Mouse (Mus musculus): ENCODE results near the gene Herc3. TPM values are rescaled to one million over a fixed set of nuclear protein-coding genes. Genes with fewer than 3 reads are reported as not detected.
"Not testable (repeated sequence)": the region's sequence is repeated elsewhere in the genome, so short reads cannot be mapped to it uniquely, and the experiment has no call there.

Herc3 gene
- polyA plus RNA-seq, 1 experiment from 2014 or later, result 27.1 TPM

- no peak for TF ChIP-seq CTCF (IDR thresholded peaks at IDR 0.05)
- no peaks in the 10 kb centered on the region for H3K27me3 ChIP-seq
- no peak for ATAC-seq
- ChIA-PET CTCF (no interaction called here), POLR2A (no interaction called here)
- no peak for DNase-seq (ENCODE audit: low read depth, low spot score)
- in situ Hi-C loops (cut with MboI; ENCODE audit: low pct_unique_long_range_greater_than_20kb), result no loop called here
These were observed 25.2 kb downstream of the Herc3 start for GRCm38 (mm10) chr6:58856494-58856893.

GRCm38 (mm10) chr6:58859517-58859916 is 28.3 kb downstream of the Herc3 start:
- POLR2A ChIA-PET, result no interaction called here
- no peak for DNase-seq (ENCODE audit: low read depth, low spot score)
- H3K27me3 ChIP-seq, result no peaks in the 10 kb centered on the region
- in situ Hi-C loops (cut with MboI; ENCODE audit: low pct_unique_long_range_greater_than_20kb), result no loop called here
- no peak for ATAC-seq
- TF ChIP-seq CTCF (IDR thresholded peaks at IDR 0.05), result no peak
- CTCF ChIA-PET, result no interaction called here

- CTCF ChIA-PET, result no interaction called here
- POLR2A ChIA-PET, result no interaction called here
- ATAC-seq, result no peak
- H3K27me3 ChIP-seq, result no peaks in the 10 kb centered on the region
- in situ Hi-C loops (cut with MboI; ENCODE audit: low pct_unique_long_range_greater_than_20kb), result no loop called here
- TF ChIP-seq CTCF (IDR thresholded peaks at IDR 0.05), result no peak
- no peak for DNase-seq (ENCODE audit: low read depth, low spot score)
These were observed 31.3 kb downstream of the Herc3 start for GRCm38 (mm10) chr6:58862446-58862993.

- no peak for ATAC-seq
- H3K27me3 ChIP-seq, result no peaks in the 10 kb centered on the region
- no peak for TF ChIP-seq CTCF (IDR thresholded peaks at IDR 0.05)
- ChIA-PET CTCF (no interaction called here), POLR2A (no interaction called here)
- DNase-seq (ENCODE audit: low read depth, low spot score), result no peak
- in situ Hi-C loops (cut with MboI; ENCODE audit: low pct_unique_long_range_greater_than_20kb), result no loop called here
These were observed 32.5 kb downstream of the Herc3 start for GRCm38 (mm10) chr6:58863631-58864235.

- ATAC-seq; DNase-seq (ENCODE audit: low read depth, low spot score); in situ Hi-C loops (cut with MboI; ENCODE audit: low pct_unique_long_range_greater_than_20kb); H3K27me3 ChIP-seq; POLR2A ChIA-PET; CTCF ChIA-PET: not testable (repeated sequence)
These were observed 36.6 kb downstream of the Herc3 start for GRCm38 (mm10) chr6:58867858-58868257.

- DNase-seq (ENCODE audit: low read depth, low spot score) (no peak), ATAC-seq (no peak)
- no peak for TF ChIP-seq CTCF (IDR thresholded peaks at IDR 0.05)
- H3K27me3 ChIP-seq, result no peaks in the 10 kb centered on the region
- POLR2A ChIA-PET, result no interaction called here
- CTCF ChIA-PET, result interaction anchor here (1.0 kb wide), 1 partner anchor 12 kb away, joined by 4 read pairs; no protein-coding TSS in a partner anchor
- in situ Hi-C loops (cut with MboI; ENCODE audit: low pct_unique_long_range_greater_than_20kb), result no loop called here
These were observed 48.3 kb downstream of the Herc3 start for GRCm38 (mm10) chr6:58879572-58879971.

GRCm38 (mm10) chr6:58879987-58880386 is 48.7 kb downstream of the Herc3 start:
- CTCF ChIA-PET, result interaction anchor here (1.0 kb wide), 1 partner anchor 12 kb away, joined by 4 read pairs; no protein-coding TSS in a partner anchor
- ATAC-seq (no peak), DNase-seq (ENCODE audit: low read depth, low spot score) (no peak)
- POLR2A ChIA-PET, result no interaction called here
- in situ Hi-C loops (cut with MboI; ENCODE audit: low pct_unique_long_range_greater_than_20kb), result no loop called here
- TF ChIP-seq CTCF (IDR thresholded peaks at IDR 0.05), result no peak
- H3K27me3 ChIP-seq, result no peaks in the 10 kb centered on the region

- CTCF ChIA-PET, result interaction anchor here (1.5 kb wide), 1 partner anchor 30 kb away, joined by 4 read pairs; no protein-coding TSS in a partner anchor
- H3K27me3 ChIP-seq, result no peaks in the 10 kb centered on the region
- DNase-seq (ENCODE audit: low read depth, low spot score) (no peak), ATAC-seq (no peak)
- in situ Hi-C loops (cut with MboI; ENCODE audit: low pct_unique_long_range_greater_than_20kb), result no loop called here
- POLR2A ChIA-PET, result no interaction called here
- TF ChIP-seq CTCF (IDR thresholded peaks at IDR 0.05), result no peak
These were observed 49.6 kb downstream of the Herc3 start for GRCm38 (mm10) chr6:58880861-58881260.

- H3K27me3 ChIP-seq, result no peaks in the 10 kb centered on the region
- CTCF ChIA-PET, result interaction anchor here (1.5 kb wide), 1 partner anchor 30 kb away, joined by 4 read pairs; no protein-coding TSS in a partner anchor
- no peak for DNase-seq (ENCODE audit: low read depth, low spot score)
- POLR2A ChIA-PET, result no interaction called here
- in situ Hi-C loops (cut with MboI; ENCODE audit: low pct_unique_long_range_greater_than_20kb), result no loop called here
- no peak for TF ChIP-seq CTCF (IDR thresholded peaks at IDR 0.05)
- ATAC-seq, result no peak
These were observed 50.1 kb downstream of the Herc3 start for GRCm38 (mm10) chr6:58881363-58881762.

GRCm38 (mm10) chr6:58882271-58882670 is 51.0 kb downstream of the Herc3 start:
- H3K27me3 ChIP-seq, result no peaks in the 10 kb centered on the region
- no peak for TF ChIP-seq CTCF (IDR thresholded peaks at IDR 0.05)
- no peak for DNase-seq (ENCODE audit: low read depth, low spot score)
- in situ Hi-C loops (cut with MboI; ENCODE audit: low pct_unique_long_range_greater_than_20kb), result no loop called here
- CTCF ChIA-PET, result interaction anchor here (1.5 kb wide), 1 partner anchor 31 kb away, joined by 4 read pairs; no protein-coding TSS in a partner anchor
- ATAC-seq, result no peak
- POLR2A ChIA-PET, result no interaction called here

- DNase-seq (ENCODE audit: low read depth, low spot score) (no peak), ATAC-seq (no peak)
- TF ChIP-seq CTCF (IDR thresholded peaks at IDR 0.05), result no peak
- ChIA-PET CTCF (no interaction called here), POLR2A (no interaction called here)
- H3K27me3 ChIP-seq, result no peaks in the 10 kb centered on the region
- in situ Hi-C loops (cut with MboI; ENCODE audit: low pct_unique_long_range_greater_than_20kb), result no loop called here
These were observed 58.7 kb downstream of the Herc3 start for GRCm38 (mm10) chr6:58889917-58890316.

GRCm38 (mm10) chr6:58893307-58893706 is 62.0 kb downstream of the Herc3 start:
- POLR2A ChIA-PET, result no interaction called here
- no peak for TF ChIP-seq CTCF (IDR thresholded peaks at IDR 0.05)
- DNase-seq (ENCODE audit: low read depth, low spot score), result no peak
- CTCF ChIA-PET, result interaction anchor here (1.2 kb wide), 1 partner anchor 23 kb away, joined by 3 read pairs; no protein-coding TSS in a partner anchor
- in situ Hi-C loops (cut with MboI; ENCODE audit: low pct_unique_long_range_greater_than_20kb), result no loop called here
- H3K27me3 ChIP-seq, result no peaks in the 10 kb centered on the region
- no peak for ATAC-seq

Measured in Patski (cell line).